Mouse (Mus musculus) retina, postnatal 1 day (tissue): ENCODE results near the gene Ak3.

Experiments
- DNase-seq: peaks from one replicate; pipeline ENCODE4 v3.0.0-alpha.2; 2012

The Ak3 gene

GRCm38 (mm10) chr19:28991391-28991790 is 56.4 kb downstream of the Ak3 start:
- DNase-seq = no peak

- DNase-seq = peak; percentile 69
Observed at GRCm38 (mm10) chr19:28990590-28991221, 57.1 kb downstream of the Ak3 start.

GRCm38 (mm10) chr19:28990194-28990589 is 57.6 kb downstream of the Ak3 start, which contains the start of gene Cdc37l1:
Gene Cdc37l1, plus strand, starts transcription at chr19:28990352.
- peak; percentile 97 for DNase-seq

- DNase-seq = no peak
Observed at GRCm38 (mm10) chr19:28989515-28989914, 58.2 kb downstream of the Ak3 start.

GRCm38 (mm10) chr19:28982617-28983016 is 65.1 kb downstream of the Ak3 start:
- DNase-seq = no peak

- peak; percentile 80 for DNase-seq
Observed at GRCm38 (mm10) chr19:28974862-28975611, 72.7 kb downstream of the Ak3 start.
